Mouse (Mus musculus) induced T-regulatory cell, adult 2 months (primary cell): ENCODE results near the gene Spatc1l.

Source experiments
- DNase-seq: peaks from one replicate; pipeline ENCODE4 v3.0.0-alpha.2; 2012; ENCODE audit warnings: low read depth

The Spatc1l gene

DNA sequence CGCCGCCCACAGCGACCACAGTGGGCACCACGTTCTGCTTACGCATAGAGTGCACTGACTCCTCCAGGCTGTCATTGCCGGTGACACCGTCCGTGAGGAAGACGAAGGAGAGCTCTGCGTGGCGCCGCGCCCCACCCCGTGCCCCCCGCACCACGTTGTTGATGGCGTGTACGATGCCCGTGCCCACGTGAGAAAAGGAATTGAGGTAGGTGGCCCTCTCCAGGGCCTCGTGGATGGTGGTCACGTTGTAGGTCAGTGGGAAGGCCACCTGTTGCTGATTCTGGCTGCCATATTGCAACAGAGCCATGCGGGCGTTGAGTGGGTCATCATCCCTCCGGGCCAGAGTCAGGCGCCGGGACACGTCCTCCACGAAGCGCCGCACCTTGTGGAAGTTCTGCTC lies 34.3 kb downstream of the Spatc1l start:
- DNase-seq, result no peak

DNA sequence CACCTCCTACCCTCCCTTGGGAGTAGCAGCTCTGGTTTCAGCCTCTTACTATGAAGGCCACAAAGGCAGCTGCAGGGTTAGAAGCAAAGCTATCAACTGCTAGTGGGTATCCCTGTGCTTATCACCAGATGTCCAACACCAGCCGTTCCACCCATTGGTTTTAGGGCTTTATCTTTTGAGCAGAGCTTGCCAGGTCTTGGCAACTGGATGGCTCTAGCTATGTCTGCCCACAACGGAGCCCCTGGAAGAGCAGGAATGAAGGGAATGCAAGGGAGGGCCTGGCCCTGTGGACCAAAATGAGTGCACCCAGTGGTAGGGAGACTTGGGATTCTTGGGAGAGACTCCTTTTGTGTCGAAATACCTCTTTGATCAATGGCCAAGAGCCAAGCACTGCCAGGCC lies 40.6 kb downstream of the Spatc1l start:
- no peak for DNase-seq

DNA sequence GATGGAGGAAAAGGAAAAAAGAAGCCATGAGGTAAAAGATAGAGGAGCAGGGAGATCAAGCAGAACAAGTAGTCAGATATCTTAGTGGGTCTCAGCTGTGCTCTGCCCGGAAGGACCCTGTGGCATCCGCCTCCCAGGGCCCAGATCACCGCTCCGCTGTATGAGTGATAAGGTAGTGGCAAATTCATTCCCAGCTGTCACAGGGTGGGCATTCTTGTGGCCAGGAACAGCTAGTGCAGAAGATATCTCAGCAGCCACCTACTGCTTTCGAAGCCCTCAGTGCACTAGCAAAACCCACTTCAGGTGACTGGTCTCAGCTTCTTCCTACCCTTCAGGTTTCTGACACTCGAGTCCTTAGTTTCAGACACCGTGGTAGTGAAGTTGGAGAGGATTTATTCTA lies 50.4 kb downstream of the Spatc1l start:
- no peak for DNase-seq
